Mouse (Mus musculus): ENCODE measurements around the gene Gnaq.

Gnaq gene

DNA sequence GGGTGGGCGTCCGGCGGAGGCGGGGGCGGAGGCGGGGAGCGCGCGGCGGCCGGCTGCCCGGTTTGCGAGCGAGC is at the start of gene Gnaq:
Gene Gnaq, plus strand, starts transcription at position 41 of the 74 bp plus-strand sequence.
- DNase-seq = no peak

DNA sequence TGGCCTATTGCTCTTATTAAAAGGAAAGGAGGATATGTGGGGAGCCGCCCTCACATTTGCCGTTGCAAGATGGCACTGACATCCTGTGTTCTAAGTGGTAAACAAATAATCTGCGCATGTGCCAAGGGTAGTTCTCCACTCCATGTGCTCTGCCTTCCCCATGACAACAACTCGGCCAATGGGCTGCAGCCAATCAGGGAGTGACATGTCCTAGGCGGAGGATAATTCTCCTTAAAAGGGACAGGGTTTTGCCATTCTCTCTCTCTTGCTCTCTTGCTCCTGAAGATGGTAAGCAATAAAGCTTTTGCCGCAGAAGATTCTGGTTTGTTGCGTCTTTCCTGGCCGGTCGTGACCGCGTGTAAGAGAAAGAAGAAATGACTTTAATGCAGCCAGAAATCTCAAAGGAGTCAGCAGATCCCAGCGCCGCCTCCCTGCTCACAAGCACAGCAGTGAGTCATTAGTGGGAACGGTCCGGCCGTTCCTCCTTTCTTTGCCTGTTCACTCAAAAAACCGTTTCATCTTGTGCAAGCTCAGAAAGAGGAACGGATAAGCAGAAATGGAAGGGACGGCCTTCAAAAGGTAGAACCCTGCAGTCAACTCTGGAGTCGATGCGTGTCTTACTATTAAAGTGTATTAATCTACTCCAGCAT is 48.5 kb upstream of the Gnaq start:
- peak; percentile 40 to 48 for DNase-seq

DNA sequence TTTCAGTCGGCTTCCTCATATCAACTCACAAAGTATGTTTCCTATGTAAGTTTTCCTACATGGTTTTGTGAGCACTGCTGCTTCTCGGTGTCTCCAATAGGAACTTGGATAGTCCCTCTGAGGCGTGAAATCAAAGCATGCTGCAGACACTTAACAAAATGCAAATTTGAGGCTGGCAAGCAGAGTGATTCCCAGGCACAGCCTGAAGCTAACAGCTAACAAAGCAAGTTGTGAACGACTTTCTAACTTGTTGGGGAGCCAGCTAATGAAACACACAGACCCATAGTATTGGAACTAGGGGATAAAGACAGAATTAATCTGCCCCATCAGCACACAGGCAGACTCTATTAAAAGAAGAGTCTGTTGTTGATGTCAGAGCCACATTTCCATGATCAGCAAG is 47.4 kb upstream of the Gnaq start:
- DNase-seq = no peak

DNA sequence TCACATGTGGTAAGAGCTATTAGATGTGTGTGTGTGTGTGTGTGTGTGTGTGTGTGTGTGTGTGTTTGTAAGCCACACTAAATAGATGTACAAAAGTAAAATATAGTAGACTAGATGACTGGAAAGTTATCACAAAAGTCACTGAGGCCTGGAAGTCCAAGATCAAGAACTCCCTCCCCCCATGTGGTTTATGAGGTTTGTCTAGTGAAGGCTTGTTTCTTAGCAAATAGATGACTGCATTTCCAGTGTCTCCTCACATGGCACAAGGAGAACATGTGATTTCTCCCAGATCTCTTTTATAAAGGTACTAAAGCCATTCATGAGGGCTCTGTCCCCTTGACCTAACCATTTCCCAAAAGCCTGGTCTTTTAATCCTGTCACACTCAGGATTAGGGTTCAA is 46.5 kb upstream of the Gnaq start:
- DNase-seq = peak in 1 of 2 experiments; percentile 10

DNA sequence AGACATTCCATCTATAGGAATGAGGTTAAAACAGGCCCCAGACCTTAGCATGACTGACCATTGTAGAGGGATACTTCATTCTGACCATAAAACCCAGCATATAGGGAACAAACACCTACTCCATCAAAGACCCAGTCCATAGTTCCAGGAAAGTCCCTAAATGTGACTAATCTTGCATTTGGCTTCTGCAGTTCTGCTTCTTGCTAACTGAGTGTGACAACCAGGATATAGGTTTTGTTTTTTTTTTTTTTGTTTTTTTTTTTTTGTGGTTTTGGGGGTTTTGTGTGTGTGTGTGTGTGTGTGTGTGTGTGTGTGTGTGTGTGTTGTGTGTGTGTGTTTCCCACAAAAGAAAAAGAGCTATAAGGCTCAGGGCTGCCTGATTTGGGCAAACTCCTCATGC is 46.0 kb upstream of the Gnaq start:
- DNase-seq = peak; percentile 7 to 11

DNA sequence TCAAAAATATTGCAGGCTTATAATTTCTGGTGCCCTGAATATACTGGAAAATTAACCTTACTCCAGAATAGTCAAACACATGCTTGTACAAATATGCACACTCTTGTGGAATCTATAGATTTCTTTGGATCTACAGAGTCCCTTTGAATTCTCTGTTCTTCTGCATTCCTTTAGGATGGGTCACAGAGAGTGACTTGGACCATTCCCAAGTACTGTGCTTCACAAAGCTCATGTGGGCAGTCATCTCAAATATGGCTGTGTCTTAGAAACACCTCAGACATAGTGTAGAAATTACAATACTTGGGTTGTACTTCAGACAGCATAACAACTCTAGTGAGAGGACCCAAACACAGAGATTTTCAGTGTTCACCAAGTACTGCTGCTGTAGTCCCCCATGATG is 45.2 kb upstream of the Gnaq start:
- DNase-seq = no peak

DNA sequence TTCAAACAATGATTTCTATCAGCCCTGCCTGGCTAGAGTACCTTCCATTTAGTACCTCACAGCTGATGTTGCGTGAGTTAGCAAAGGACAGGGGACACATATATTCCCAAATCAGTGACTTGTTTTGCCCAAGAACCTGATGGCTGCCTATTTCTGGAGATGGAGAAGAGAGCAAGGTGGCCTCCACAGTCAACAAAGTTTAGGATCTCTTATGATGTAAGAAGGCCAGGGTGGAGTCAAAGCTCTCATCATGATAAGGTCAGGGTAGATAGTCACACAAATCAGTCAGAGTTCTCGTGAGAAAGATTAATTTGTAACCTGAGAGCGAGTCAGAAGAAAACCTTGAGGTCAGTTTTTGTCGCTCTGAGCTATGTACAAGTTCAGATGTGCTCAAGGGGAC is 39.0 kb upstream of the Gnaq start:
- no peak for DNase-seq

DNA sequence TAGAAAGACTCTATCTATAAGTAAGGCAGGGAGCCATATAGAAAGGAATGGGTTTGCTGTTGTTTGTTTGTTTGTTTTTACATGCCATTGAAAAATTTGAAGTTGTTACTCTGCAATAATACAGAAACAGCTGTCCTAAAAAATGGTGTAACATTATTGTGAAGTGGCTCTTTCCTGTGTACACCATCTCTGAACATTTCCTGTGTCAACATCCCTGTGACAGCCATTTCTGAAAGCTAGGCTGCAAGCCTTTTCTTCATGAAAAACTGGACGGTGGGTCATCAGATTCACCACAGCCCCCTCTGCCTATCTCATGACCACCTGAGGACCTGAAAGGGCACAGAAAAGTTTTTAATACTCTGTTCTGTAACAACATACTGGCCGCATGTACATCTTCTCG is 22.7 kb upstream of the Gnaq start:
- DNase-seq = no peak

DNA sequence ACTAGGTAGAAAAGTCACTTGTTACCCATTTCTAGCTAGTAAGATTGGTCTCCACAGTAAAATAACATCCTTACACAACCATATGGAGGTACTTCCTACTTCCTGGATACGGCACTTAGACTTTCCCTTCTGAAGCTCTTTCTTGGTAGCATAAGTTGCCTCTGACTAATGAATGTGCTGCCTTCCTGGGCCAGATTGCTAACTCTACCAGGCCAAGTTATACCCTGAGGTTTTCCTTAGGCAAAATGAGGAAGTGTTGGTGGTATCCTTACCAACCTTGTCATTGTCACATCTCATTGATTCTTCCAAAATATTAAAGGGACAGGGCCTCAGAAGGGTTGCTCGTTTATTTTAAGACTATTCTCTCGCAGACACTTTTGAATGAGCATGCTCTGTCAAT is 22.0 kb upstream of the Gnaq start:
- no peak for DNase-seq

DNA sequence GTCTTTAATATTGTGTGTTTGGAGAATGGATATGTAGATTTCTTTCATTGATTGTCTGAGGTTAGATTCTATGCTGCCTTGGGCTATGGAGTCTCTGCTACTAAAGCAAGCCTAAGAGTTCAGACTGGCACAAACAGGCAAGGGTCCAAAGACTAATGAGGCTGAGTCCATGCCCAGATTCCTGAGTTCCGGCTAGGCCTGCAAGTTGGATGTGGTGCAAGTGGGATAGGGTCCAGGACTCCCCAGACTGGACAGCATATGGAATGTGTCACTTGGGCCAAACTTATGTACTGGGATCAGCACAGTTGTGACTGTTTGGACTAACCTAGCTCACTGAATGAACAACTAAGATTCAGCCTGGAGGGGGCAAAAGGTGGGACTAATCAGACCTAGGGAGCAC is 19.3 kb upstream of the Gnaq start:
- DNase-seq = no peak

DNA sequence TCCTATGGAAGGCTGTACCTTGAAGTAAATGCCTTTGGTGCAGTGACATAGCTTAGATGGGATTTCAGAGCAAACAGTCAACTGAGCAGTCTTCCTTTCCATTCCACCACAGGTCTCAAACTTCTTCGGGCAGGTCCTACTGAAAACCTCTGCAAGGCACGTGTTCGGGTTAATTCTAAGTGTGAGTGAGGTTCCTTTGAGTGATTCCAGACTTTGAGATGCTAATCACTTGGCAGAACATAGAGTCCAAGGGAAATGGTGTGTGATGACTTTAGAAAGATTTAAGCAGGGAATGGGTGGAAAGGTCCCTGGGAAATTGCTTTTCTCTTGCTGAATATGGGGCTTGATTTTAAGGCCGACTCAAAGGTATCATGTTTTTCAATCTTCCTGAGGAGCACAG is 14.2 kb upstream of the Gnaq start:
- DNase-seq = no peak

DNA sequence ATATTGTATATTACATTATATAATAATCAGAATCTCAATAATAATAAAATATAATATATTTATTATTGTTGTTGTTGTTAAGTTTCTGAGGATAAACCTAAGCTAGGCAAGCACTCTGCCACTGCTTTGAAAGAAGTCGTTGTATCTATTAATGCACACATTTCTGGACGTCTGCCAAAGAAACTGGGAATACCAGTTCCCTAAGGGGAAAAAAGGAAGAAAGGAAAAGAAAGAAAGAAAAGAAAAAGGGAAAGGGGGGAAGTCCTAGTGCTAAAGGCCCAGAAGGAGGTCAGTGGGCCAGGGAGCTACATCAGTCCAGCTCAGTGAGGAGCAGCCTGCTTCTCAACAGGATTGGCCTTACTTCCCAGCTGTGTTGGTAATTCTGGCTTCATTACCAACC is 11.3 kb upstream of the Gnaq start:
- no peak for DNase-seq

DNA sequence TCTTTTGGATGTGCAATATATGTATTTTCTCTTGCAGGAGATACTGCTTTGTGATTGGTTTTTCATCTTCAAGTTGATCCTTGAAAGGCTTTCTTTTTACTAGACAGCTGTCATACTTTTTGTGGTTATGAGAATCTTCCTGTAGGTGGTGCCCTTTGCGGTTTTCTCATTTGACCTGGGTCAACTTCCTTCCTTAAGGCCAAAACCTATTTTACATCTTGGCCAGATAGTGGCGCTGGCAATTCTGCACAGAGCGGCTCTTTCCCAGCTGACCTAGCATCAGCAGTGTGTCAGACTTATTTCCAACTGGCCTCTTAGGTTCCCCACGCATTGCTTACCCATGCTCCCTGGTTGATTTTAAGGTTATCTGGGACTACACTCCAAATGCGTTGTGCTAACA is 3.9 kb upstream of the Gnaq start:
- DNase-seq = peak; percentile 63 to 67

DNA sequence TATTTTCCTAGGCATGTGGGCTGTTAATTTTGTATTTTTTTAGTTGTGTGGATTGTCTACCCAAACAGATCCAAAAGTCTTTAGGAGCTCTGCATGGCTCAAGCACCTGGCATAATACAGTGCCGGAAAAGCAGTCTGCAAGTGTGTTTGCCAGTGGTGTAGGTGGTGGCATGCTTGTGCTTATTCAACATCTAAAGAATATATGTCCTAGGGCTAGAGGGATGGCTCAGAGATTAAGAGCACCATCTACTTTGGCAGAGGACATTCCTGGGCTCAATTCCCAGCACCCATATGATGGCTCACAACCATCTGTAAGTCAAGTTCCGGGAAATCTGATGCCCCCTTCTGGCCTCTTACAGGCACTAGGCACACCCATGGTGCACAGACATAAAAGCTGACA is 3.5 kb upstream of the Gnaq start:
- DNase-seq = no peak

DNA sequence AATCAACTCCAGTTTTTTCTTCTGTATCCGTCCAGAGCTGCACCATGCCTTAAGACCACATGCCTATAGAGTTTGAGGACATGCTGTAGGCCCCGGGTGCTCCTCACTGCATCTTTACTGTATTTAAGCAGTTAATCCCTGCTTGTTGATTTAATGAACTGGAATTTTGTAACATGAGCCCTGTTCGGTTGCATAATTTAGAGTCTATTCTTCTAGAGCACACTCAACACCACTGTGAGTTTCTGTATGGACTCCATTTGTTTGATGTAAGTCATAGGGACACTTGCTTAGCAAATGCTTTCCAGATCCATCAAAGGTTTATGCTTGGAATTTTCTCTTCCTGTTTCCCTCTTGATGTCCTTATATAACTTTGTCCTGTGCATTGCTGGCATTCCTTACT is 2.2 kb upstream of the Gnaq start:
- no peak for DNase-seq

DNA sequence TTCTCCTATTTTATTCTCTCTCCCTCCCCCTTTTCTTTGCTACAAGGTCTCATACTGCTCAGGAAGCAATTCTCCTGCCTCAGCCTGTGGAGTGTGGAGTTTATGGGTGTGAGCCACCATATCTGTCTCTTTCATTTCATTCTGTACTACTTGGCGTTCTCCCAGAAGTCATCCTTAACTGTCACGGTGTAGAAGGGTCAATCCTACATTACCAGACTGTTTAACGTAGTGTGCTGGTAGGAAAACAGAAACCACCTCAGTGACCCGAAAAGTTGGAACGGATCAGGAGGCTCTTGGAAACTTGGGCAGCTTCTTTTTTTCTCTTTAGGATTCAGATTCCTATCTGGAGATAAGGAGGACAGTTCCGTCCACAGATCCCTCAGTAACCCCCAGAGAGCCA is 800 bp upstream of the Gnaq start:
- no peak for DNase-seq

DNA sequence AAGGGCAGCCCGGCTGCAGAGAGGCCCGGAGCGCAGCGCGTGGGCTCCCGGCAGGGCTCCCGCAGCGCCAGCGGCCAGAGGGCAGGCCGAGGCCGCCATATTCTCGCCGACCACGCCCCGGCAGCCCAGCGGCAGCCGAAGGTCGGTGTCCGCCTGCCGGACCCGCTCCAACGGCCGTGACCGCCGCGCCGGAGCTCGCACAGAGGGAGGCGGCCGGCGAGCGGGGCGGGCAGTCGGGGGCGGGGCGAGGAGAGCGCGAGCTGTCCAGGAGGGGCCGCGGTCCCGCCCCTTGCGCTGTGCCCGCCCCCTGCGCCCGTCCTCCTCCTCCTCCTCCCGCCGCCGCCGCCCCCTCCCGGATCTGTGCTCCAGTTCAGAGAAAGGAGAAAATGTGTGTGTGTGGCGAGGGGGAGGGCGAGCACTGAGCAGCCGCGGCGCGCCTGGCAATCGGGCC is 266 bp upstream of the Gnaq start:
- DNase-seq = peak; percentile 80 to 81

DNA sequence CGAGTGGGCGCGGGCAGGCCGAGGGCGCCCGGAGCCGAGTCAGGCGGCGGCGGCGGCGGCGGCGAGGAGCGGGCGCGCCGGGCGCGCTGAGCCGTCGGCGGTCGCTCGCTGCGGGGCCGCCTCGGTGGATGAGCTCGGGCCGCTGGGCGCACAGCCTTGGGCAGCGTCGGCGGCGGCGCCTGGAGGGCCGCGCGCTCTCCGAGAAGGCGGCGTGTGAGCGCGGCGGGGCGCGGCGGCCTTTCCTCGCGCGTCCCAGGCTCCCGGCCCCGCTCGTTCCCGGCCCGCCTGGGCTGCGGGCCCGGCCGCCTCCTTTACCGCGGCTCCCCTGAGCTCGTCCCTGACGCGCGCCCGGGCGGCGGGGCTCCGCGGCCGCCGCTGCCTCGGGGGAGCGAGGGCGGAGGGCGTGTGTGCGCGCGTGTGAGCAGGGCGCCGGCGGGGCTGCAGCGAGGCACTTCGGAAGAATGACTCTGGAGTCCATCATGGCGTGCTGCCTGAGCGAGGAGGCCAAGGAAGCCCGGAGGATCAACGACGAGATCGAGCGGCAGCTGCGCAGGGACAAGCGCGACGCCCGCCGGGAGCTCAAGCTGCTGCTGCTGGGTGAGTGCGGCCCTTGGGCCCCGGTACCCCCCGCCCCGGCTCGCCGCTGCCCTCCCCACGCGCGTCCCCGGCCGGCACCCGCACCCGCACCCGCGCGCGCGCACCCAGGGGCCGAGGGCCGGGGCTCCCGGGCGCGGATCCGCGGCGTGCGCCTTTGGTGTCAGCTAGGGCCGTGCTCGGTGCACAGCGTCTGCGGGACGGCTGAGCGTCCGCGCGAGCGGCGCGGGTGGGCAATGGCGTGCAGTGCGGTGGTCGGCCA is 462 bp downstream of the Gnaq start:
- DNase-seq = peak; percentile 60 to 72

DNA sequence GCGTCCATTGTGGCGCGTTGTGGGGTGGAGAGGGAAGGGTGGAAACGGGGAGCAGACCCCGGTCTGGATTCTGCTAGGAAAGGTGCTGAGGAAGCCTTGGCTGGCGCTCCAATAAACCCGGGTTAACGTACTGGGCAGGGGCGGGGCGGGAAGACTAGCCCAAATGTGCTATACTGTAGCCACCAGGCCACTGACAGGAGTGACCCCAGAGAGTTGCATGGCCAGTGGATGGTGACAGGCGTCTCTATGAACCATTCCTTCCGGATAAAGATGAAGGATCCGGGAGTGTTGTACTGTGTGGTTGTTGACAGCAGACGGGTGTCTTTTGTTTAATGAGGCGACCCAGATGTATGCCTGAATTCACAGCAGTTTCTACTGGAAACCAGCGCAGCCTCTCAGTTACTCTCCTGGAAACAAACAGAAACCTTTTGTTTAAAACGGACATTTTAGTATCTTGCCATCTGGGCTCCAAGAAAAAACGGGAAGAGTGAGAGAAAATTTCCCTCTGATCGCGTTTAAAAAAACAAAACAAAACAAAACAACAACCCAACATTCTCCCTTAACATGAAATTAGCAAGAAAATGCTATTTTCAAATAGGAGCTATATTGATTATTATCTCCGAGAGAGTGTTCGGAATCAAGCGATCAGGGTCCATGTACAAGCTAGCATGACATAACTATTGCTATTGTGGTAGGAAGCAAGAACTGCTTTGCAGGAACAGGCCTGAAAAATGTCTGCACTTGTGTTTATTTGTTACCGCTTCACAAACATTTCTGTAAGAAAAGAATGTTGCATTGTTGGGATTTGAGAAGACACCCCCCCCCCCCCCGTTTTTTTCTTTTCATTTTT is 1.3 kb downstream of the Gnaq start:
- no peak for DNase-seq

DNA sequence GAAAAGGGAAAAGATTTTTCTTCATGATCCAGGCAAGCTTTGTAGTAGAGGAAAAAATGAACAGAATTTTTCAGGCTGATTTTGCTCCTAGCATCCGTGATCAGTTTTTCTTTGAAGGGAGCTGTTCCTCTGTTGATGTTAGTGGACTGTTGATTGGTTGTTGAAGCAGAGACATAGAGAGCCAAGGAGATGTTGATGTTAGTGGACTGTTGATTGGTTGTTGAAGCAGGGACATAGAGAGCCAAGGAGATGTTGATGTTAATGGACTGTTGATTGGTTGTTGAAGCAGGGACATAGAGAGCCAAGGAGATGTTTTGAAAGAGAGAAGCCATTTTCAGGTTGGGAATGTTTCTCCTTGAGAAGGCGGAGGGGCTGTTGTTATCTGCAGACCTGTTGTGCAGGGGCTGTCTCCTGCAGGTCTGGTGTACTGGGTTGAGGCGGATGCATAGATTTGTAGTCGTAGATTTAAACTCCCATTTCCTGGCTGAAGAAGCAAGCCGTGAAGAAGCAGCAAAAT is 5.5 kb downstream of the Gnaq start:
- no peak for DNase-seq

DNA sequence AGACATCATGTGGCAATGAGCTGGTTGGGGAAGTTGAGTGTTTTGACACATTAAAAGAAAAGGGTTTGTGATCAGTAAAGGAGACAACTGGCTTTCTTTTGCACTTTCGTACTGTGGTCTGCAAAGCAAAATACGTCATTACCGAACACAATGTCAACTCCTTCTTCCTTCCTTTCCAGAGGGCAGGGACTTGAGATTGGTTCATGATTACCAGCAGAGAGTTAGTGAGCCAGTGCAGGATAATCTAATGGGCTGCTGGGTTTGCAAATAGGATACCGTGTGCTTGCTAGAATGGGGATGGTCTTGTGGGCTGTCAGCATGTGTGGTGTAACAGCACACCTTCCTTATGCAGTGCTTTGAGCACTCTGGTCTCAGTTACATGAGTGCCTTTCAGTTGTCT is 8.1 kb downstream of the Gnaq start:
- DNase-seq = peak; percentile 17 to 21

DNA sequence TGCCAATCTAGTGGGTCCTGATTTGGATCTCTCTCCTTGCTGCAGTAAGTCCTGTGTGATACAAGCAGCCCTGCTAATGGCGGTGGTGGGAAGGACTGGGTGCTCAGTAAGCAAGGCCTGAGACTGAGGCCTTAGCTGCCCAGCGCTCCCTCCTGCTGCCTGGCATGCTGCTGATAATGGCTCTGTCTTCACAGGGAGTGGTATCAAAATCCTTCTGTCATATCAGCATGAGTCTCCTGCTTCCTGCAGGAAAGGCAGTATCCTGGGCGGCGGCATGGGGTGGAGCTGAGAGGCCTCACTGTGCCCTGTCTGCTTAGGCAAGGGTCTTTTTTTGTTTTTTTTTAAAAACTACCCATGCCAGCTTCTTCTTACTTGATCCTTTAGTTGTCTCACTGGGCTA is 9.2 kb downstream of the Gnaq start:
- DNase-seq = no peak

DNA sequence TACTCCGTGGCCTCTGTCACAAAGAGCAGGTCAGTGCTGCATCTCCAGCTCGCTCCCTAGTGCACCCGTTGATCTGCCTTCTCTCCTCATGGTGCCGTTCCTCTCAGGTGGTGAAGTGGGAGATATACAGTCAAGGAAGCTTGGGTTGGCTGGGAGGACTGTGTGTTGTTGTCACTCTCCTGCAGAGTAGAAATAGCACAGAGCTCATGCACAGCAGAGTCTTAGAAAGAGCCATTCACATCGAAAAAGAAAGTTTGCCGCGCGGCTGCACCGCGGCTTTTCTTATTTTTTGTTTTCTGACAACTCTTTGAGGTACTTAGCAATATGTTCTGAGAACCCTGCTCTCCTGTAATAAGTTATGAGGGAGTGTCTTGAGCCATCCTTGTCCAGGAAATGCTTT is 10.4 kb downstream of the Gnaq start:
- DNase-seq = no peak

DNA sequence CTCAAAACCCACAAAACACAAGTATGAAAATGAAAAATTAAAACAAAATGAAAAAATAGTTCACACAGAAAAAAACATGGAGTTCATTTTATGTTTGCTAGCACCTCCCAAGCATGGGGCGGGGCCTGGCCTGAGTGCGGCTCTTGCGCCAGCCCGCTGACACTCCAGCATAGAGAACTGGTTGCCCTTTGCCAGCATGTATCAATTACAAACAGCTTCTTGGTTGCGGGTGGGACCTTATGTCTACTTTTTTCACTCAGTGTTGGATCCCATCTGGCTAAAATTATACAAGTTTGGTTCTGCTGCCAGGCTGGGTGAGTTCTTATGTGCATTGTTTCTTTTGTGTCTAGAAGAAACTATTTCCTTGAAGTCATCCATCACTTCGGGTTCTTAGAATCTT is 14.8 kb downstream of the Gnaq start:
- no peak for DNase-seq

All from B cell, adult 2 months (primary cell).